Mouse (Mus musculus): ENCODE measurements around the gene Dennd2d.

The Dennd2d gene

DNA sequence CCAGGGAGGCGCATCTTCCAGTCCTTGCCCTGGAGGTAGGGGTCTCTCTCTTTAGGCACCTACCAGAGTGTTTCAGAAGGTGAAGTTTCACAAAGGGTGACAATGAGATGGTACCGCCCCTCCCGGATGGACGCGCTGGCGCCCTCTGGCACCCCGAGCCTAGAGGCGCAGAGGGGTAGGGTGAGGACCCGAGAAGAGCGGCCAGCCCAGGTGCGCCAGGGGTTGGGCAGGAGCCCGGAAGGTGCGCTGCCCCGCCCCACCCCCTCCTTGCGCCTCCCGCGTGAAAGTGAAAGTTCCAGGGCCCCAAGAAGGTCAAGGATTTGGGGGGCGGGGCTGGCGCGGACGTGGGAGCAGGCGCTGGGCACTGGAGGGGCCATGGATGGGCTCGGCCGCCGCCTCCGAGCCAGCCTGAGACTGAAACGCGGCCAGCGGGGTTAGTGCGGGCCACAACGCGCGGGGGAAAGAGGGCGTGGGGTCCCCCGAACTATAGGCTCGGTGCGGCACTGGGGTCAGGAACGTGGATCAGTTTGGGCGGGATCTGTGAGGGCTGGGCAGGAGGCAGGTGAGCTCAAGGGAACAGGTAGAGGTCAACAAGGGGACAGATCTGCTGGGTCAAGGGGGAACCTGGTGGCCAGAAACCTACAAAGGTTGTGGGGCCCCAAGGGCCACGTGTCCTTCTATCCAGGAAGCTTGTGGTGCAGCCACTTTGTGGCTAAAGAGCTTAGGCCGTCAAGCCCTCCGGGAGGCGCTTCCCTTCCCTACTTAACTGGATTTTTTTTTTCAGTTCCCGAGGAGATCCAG lies at the start of gene Dennd2d:
Gene Dennd2d (plus strand): TSS at position 125 of the 801 bp plus-strand sequence.
- peak; percentile 72 for DNase-seq (ENCODE audit: low spot score)

- peak; percentile 61 for DNase-seq (ENCODE audit: low spot score)
These were observed 33.6 kb upstream of the Dennd2d start for GRCm38 (mm10) chr3:106448571-106448970.

GRCm38 (mm10) chr3:106448995-106449394 lies 33.2 kb upstream of the Dennd2d start:
- no peak for DNase-seq (ENCODE audit: low spot score)

- peak; percentile 89 for DNase-seq (ENCODE audit: low spot score)
These were observed 32.6 kb upstream of the Dennd2d start for GRCm38 (mm10) chr3:106449567-106449966.

- DNase-seq (ENCODE audit: low spot score): peak; percentile 64
These were observed 29.6 kb upstream of the Dennd2d start for GRCm38 (mm10) chr3:106452616-106453015.

- no peak for DNase-seq (ENCODE audit: low spot score)
These were observed 24.8 kb upstream of the Dennd2d start for GRCm38 (mm10) chr3:106457298-106457869.

- peak; percentile 83 for DNase-seq (ENCODE audit: low spot score)
These were observed 20.1 kb upstream of the Dennd2d start for GRCm38 (mm10) chr3:106462059-106462470.

DNA sequence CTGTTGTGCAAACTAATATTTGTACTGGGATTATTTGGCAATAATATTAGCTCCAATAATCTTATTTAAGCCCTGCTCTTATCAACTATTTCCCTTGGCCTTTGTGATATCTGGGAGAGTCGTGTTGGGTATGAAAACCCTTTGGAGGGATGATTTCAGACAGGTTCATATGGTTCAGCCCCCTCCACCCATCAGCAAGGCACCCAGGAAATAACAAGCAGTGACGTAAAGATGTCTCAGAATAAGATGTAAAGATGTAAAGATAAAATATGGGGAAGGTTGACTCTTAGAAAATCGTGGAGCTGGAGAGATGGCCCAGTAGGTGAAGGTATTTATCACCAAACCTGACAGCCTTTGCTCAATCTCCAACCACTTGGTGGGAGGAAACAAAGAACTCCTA lies 19.7 kb upstream of the Dennd2d start:
- peak; percentile 70 for DNase-seq (ENCODE audit: low spot score)

DNA sequence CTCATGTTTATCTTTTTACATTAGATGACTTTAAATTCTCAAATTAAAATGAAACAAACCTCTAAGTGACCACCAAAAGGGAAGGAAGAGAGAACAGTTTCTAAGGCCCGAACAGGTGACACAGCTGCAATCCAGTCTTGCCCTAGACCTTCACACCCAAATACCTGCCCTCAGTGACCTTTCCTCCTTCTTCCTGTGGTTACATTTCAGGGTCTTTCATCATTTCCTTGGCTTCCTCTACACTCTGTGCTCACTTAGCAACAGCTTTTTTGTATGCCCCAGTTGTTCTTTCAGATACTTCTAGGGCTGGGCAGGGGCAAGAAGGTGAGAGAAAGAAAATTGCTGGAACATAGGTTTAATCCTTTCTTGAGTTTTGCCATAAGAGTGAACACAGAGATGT lies 17.5 kb upstream of the Dennd2d start:
- peak; percentile 36 for DNase-seq (ENCODE audit: low spot score)

GRCm38 (mm10) chr3:106474210-106474609 lies 8.0 kb upstream of the Dennd2d start:
- DNase-seq (ENCODE audit: low spot score): no peak

- DNase-seq (ENCODE audit: low spot score): no peak
These were observed 5.3 kb upstream of the Dennd2d start for GRCm38 (mm10) chr3:106476863-106477262.

DNA sequence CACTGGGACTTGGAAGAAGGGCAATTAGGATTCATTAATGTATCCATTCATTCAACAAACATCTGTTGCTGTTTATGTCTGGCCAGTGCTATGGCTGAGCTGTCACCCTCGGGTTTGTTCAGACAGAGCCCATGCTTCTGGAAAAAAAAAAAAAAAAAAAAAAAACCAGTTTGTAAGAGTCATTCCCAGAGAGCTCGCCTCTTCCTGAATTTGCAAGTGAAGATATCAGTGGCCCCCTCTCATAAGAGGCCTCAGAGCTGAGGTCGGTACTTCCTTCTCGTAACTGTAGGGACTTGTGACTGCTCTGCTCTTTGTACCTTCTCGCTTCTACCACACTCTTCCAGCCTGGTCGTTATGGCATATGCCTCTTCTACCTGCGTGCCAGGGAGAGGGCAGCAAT lies 1.1 kb downstream of the Dennd2d start:
- DNase-seq (ENCODE audit: low spot score): no peak

GRCm38 (mm10) chr3:106483796-106484405 lies 1.7 kb downstream of the Dennd2d start:
- DNase-seq (ENCODE audit: low spot score): peak; percentile 69

DNA sequence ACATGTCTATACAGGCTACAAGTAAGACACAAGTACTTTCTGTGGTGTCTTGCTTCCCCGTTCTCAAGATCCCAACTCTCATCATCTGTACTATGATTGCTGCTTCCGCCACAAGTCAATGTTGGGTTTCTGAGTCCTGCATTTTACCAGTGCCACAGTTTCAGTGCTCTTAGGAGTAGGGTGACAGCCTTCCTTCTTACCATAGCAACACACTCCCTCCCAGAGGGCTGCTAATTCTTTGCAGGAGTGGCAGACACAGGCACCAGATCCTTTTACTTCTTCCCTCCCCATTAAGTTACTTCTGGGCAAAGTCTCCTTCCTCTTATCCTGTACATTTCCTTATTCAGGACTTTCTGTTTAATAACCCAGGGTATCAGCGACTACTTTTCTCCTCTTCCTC lies 2.7 kb downstream of the Dennd2d start:
- DNase-seq (ENCODE audit: low spot score): no peak

DNA sequence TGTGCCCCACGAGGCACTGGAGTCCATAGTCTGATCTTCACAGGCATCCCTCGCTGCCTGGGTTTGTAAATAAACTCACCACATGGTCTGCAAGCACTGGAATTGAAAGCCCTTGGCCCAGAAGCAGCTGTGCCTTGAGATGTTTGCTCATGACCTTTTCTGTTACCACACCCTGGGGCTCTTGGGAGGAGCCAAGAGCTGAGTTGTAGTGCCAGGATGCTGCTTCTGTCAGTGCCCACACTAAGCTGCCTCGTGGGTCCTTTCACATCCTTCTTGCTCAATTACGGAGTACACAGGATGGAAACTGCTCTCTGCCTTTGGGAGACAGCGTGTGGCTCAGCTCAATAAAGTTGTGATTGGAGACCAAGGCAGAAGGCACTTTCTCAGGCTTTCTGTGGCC lies 3.6 kb downstream of the Dennd2d start:
- DNase-seq (ENCODE audit: low spot score): peak; percentile 85

GRCm38 (mm10) chr3:106487551-106487950 lies 5.3 kb downstream of the Dennd2d start:
- DNase-seq (ENCODE audit: low spot score): no peak

DNA sequence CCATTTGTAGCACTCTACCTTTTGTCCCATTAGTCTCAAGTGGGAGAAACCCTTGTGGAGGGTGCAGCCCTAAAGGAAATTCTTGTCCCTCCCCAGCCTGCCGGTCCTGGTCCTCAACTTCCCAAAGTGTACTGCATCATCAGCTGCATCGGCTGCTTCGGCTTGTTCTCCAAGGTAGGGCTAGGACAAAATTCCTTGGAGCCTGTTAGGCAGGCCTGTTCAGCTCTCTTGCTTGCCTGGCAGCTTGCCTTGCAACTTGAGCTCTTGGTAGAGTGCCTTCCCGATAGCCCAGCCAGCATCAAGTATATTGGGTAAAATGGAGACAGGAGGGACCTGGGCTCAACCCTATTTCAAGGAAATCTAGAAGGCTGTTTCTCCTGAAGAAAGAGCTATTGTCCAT lies 8.0 kb downstream of the Dennd2d start:
- DNase-seq (ENCODE audit: low spot score): no peak

- no peak for DNase-seq (ENCODE audit: low spot score)
These were observed 10.5 kb downstream of the Dennd2d start for GRCm38 (mm10) chr3:106492723-106493122.

DNA sequence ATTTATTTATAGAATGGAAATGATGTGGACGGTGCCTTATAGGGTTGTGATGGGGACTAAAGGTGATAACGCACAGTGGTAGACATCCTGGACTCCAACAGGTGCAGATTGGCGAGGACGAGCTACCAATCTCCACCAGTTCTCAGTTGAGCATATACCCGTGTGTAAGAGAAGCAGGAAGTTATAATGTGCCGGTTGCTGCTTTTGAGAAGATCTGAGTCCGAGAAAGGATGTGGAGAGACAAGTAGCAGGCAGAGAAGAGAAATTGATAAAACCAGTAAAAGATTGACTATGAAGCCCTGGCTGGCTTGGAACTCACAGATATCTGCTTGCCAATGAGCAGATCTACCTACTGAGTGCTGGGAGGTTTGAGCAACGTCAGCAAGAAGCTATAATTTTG lies 11.0 kb downstream of the Dennd2d start:
- DNase-seq (ENCODE audit: low spot score): peak; percentile 58

- no peak for DNase-seq (ENCODE audit: low spot score)
These were observed 11.7 kb downstream of the Dennd2d start for GRCm38 (mm10) chr3:106493882-106494281.

- DNase-seq (ENCODE audit: low spot score): no peak
These were observed 12.3 kb downstream of the Dennd2d start for GRCm38 (mm10) chr3:106494417-106494950.

GRCm38 (mm10) chr3:106495346-106496044 lies 13.3 kb downstream of the Dennd2d start:
- DNase-seq (ENCODE audit: low spot score): no peak
